Mouse (Mus musculus) layer of hippocampus, postnatal 25 days (tissue): ENCODE data around the gene Nmt1. TPM values are rescaled to one million over a fixed set of nuclear protein-coding genes. Genes with fewer than 3 reads are reported as not detected.

ENCODE experiments used
- DNase-seq, 2 experiments: peaks; one replicate each; pipeline ENCODE4 v3.0.0; 2022; ENCODE audit warnings: mixed read lengths in 2 of 2, low spot score in 1 of 2; ENCODE audit errors: extremely low spot score in 1 of 2
- total RNA-seq, 2 experiments: library from RNA; stranded (reverse); gene quantifications; 2 replicates each; pipeline ENCODE4 v1.2.3; 2021

The Nmt1 gene
- total RNA-seq, 2 experiments from 2014 or later = 153 to 166 TPM

- no peak for DNase-seq
Observed at GRCm38 (mm10) chr11:103038037-103038436, 10.0 kb downstream of the Nmt1 start.

GRCm38 (mm10) chr11:103042828-103043227, 14.8 kb downstream of the Nmt1 start:
- DNase-seq = no peak

GRCm38 (mm10) chr11:103043982-103044381, 16.0 kb downstream of the Nmt1 start:
- DNase-seq = no peak

GRCm38 (mm10) chr11:103046286-103046685, 18.3 kb downstream of the Nmt1 start:
- DNase-seq = no peak

- no peak for DNase-seq
Observed at GRCm38 (mm10) chr11:103049611-103050010, 21.6 kb downstream of the Nmt1 start.

- no peak for DNase-seq
Observed at GRCm38 (mm10) chr11:103050153-103050552, 22.2 kb downstream of the Nmt1 start.

- no peak for DNase-seq
Observed at GRCm38 (mm10) chr11:103051249-103051691, 23.3 kb downstream of the Nmt1 start.

- no peak for DNase-seq
Observed at GRCm38 (mm10) chr11:103052078-103052477, 24.1 kb downstream of the Nmt1 start.

GRCm38 (mm10) chr11:103053191-103054076, 25.4 kb downstream of the Nmt1 start:
- no peak for DNase-seq

- DNase-seq = peak; percentile 60 to 86
Observed at GRCm38 (mm10) chr11:103054798-103055197, 26.8 kb downstream of the Nmt1 start.

GRCm38 (mm10) chr11:103056636-103057035, 28.6 kb downstream of the Nmt1 start:
- DNase-seq = no peak

- DNase-seq = no peak
Observed at GRCm38 (mm10) chr11:103058499-103059085, 30.6 kb downstream of the Nmt1 start.

GRCm38 (mm10) chr11:103066191-103067050, 38.4 kb downstream of the Nmt1 start:
- no peak for DNase-seq

- DNase-seq = no peak
Observed at GRCm38 (mm10) chr11:103067051-103067361, 39.0 kb downstream of the Nmt1 start.

GRCm38 (mm10) chr11:103067457-103068001, 39.5 kb downstream of the Nmt1 start:
- no peak for DNase-seq

GRCm38 (mm10) chr11:103068272-103068671, 40.3 kb downstream of the Nmt1 start:
- no peak for DNase-seq

- no peak for DNase-seq
Observed at GRCm38 (mm10) chr11:103068884-103069283, 40.9 kb downstream of the Nmt1 start.

GRCm38 (mm10) chr11:103069731-103070130, 41.7 kb downstream of the Nmt1 start:
- DNase-seq = no peak

- no peak for DNase-seq
Observed at GRCm38 (mm10) chr11:103070322-103070880, 42.4 kb downstream of the Nmt1 start.

GRCm38 (mm10) chr11:103073671-103074070, 45.7 kb downstream of the Nmt1 start:
- no peak for DNase-seq
